Mouse (Mus musculus): ENCODE measurements around the gene Olfr1295. TPM values are rescaled to one million over a fixed set of nuclear protein-coding genes. Genes with fewer than 3 reads are reported as not detected.

The Olfr1295 gene
- polyA plus RNA-seq (2012; ENCODE audit: insufficient read depth, insufficient read length, low replicate concordance, missing spikeins) = not detected in 2 replicates

- H3K4me1 ChIP-seq (ENCODE audit: control insufficient read depth, insufficient read depth, low read length) = no peaks in the 10 kb centered on the region
- no peak within 1 kb of the TSS for H3K4me3 ChIP-seq (ENCODE audit: insufficient read depth, low read depth, low read length)
- no peak for TF ChIP-seq POLR2A (IDR thresholded peaks at IDR 0.05; ENCODE audit: insufficient read depth, low read depth, low read length)
- no peak for TF ChIP-seq CTCF (IDR thresholded peaks at IDR 0.05; ENCODE audit: insufficient read depth, low read depth, low read length)
Measured at GRCm38 (mm10) chr2:111569581-111569980, at the start of gene Olfr1295. TSS of gene Olfr1295 (minus strand) at chr2:111569681.

DNA sequence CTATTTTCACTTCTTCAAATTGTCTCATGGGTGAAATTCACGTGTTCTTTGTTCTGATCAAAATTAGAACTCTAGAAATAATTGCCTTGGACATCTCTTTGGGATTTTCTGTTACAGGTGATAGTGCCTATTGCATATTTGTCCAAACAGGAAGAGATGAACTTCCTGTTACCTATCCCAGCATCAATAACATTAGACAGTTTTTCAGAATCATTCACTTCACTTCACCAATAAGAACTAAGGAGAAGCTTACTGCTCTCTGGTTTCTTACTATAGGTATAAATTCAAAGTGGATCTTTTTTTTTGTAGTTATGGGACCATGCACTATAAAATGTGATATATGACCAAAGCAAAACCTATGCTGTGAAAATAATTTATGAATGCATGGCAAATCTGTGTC, 29.3 kb downstream of the Olfr1295 start, which contains the start of gene Olfr1294:
Gene Olfr1294, minus strand, starts transcription at position 101 of the 400 bp plus-strand sequence.
- no peak within 1 kb of the TSS for H3K27ac ChIP-seq (ENCODE audit: insufficient read depth, low read depth, low read length)
- no peak within 1 kb of the TSS for H3K4me3 ChIP-seq (ENCODE audit: insufficient read depth, low read depth, low read length)
- H3K4me1 ChIP-seq (ENCODE audit: control insufficient read depth, insufficient read depth, low read length) = no peaks in the 10 kb centered on the region
- TF ChIP-seq POLR2A (IDR thresholded peaks at IDR 0.05; ENCODE audit: insufficient read depth, low read depth, low read length) (no peak), CTCF (IDR thresholded peaks at IDR 0.05; ENCODE audit: insufficient read depth, low read depth, low read length) (no peak)
- WGBS = 51% methylated on average over 1 of the region's 1 CpGs

More at GRCm38 (mm10) chr2:111569581-111569980, at the start of gene Olfr1295:
- no peak within 1 kb of the TSS for H3K27ac ChIP-seq (ENCODE audit: insufficient read depth, low read depth, low read length)

DNA sequence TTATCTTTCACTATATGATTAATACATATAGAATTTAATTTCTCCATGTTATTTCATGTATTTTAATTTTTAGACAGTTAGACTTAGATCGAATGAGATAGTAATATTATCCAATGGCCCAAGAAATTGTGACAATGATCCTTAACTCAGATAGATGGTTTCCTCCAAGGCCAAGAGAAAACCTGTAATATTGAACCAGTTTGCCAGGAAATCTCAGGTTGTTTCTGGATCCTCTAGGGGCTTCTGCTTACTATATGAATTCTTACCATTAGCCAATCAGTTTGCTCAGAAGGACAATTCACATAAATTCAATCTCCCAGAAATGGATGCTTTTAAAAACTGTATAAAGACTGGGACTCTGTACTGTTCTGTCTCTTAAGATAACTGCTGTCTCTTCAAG, 44.6 kb downstream of the Olfr1295 start, which contains the start of gene Olfr1293-ps:
Gene Olfr1293-ps, plus strand, starts transcription at position 301 of the 400 bp plus-strand sequence.
- H3K27ac ChIP-seq (ENCODE audit: insufficient read depth, low read depth, low read length) = no peak within 1 kb of the TSS
- no peaks in the 10 kb centered on the region for H3K4me1 ChIP-seq (ENCODE audit: control insufficient read depth, insufficient read depth, low read length)
- TF ChIP-seq POLR2A (IDR thresholded peaks at IDR 0.05; ENCODE audit: insufficient read depth, low read depth, low read length) (no peak), CTCF (IDR thresholded peaks at IDR 0.05; ENCODE audit: insufficient read depth, low read depth, low read length) (no peak)
- 88% methylated on average over 1 of the region's 1 CpGs for WGBS
- H3K4me3 ChIP-seq (ENCODE audit: insufficient read depth, low read depth, low read length) = no peak within 1 kb of the TSS

DNA sequence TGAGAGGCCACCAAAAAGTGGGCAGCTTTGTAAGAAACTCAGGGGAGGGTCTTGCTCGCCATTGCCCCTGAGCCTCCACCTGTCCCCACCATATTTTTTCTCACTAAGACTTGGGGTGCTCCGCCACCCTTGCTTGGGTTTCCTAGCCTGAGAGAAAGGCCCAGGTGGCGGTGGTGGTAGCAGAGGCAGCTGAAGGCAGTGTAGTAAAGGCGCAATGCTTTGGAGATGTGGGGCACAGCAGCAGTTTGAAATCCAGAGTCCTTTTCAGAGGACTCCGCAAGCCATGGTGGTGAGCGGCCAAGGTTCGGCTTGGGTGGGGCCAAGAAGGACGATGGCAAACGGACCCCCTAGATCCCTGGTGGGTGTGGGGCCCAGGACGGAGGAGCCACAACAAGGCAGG, 52.0 kb downstream of the Olfr1295 start:
- Histone ChIP-seq H3K27ac (ENCODE audit: insufficient read depth, low read depth, low read length) (no peak overlapping the region), H3K4me1 (ENCODE audit: control insufficient read depth, insufficient read depth, low read length) (no peaks in the 10 kb centered on the region), H3K4me3 (ENCODE audit: insufficient read depth, low read depth, low read length) (no peak overlapping the region)
- TF ChIP-seq POLR2A (IDR thresholded peaks at IDR 0.05; ENCODE audit: insufficient read depth, low read depth, low read length) (no peak), CTCF (IDR thresholded peaks at IDR 0.05; ENCODE audit: insufficient read depth, low read depth, low read length) (no peak)
- WGBS = 89% methylated on average over 10 of the region's 10 CpGs

Other genes starting within 250 kb of the Olfr1295 start
- gene Olfr1281, start 243.2 kb downstream of the Olfr1295 start, polyA plus RNA-seq (2012; ENCODE audit: insufficient read depth, insufficient read length, low replicate concordance, missing spikeins) = not detected in 2 replicates
- gene Olfr1282, start 233.6 kb downstream of the Olfr1295 start, polyA plus RNA-seq (2012; ENCODE audit: insufficient read depth, insufficient read length, low replicate concordance, missing spikeins) = not detected in 2 replicates
- not detected in 2 replicates for gene Olfr1283, start 202.9 kb downstream of the Olfr1295 start, polyA plus RNA-seq (2012; ENCODE audit: insufficient read depth, insufficient read length, low replicate concordance, missing spikeins)
- gene Olfr1284, start 194.2 kb downstream of the Olfr1295 start, polyA plus RNA-seq (2012; ENCODE audit: insufficient read depth, insufficient read length, low replicate concordance, missing spikeins) = not detected in 2 replicates
- not detected in 2 replicates for gene Olfr1286, start 146.6 kb downstream of the Olfr1295 start, polyA plus RNA-seq (2012; ENCODE audit: insufficient read depth, insufficient read length, low replicate concordance, missing spikeins)
- gene Olfr1287, start 120.5 kb downstream of the Olfr1295 start, polyA plus RNA-seq (2012; ENCODE audit: insufficient read depth, insufficient read length, low replicate concordance, missing spikeins) = not detected in 2 replicates
- not detected in 2 replicates for gene Olfr1288, start 95.6 kb downstream of the Olfr1295 start, polyA plus RNA-seq (2012; ENCODE audit: insufficient read depth, insufficient read length, low replicate concordance, missing spikeins)
- gene Olfr1289, start 88.9 kb downstream of the Olfr1295 start, polyA plus RNA-seq (2012; ENCODE audit: insufficient read depth, insufficient read length, low replicate concordance, missing spikeins) = not detected in 2 replicates
- gene Olfr1290, start 75.9 kb downstream of the Olfr1295 start, polyA plus RNA-seq (2012; ENCODE audit: insufficient read depth, insufficient read length, low replicate concordance, missing spikeins) = not detected in 2 replicates
- not detected in 2 replicates for gene Olfr1291-ps1, start 72.5 kb downstream of the Olfr1295 start, polyA plus RNA-seq (2012; ENCODE audit: insufficient read depth, insufficient read length, low replicate concordance, missing spikeins)
- not detected in 2 replicates for gene Olfr1293-ps, start 44.5 kb downstream of the Olfr1295 start, polyA plus RNA-seq (2012; ENCODE audit: insufficient read depth, insufficient read length, low replicate concordance, missing spikeins)
- gene Olfr1294, start 29.4 kb downstream of the Olfr1295 start, polyA plus RNA-seq (2012; ENCODE audit: insufficient read depth, insufficient read length, low replicate concordance, missing spikeins) = not detected in 2 replicates
- gene Olfr1297, start 56.8 kb upstream of the Olfr1295 start, polyA plus RNA-seq (2012; ENCODE audit: insufficient read depth, insufficient read length, low replicate concordance, missing spikeins) = not detected in 2 replicates
- gene Olfr1298, start 79.5 kb upstream of the Olfr1295 start, polyA plus RNA-seq (2012; ENCODE audit: insufficient read depth, insufficient read length, low replicate concordance, missing spikeins) = not detected in 2 replicates
- not detected in 2 replicates for gene Olfr1299, start 91.7 kb upstream of the Olfr1295 start, polyA plus RNA-seq (2012; ENCODE audit: insufficient read depth, insufficient read length, low replicate concordance, missing spikeins)
- not detected in 2 replicates for gene Olfr1301, start 181.3 kb upstream of the Olfr1295 start, polyA plus RNA-seq (2012; ENCODE audit: insufficient read depth, insufficient read length, low replicate concordance, missing spikeins)
- gene Olfr1302, start 207.7 kb upstream of the Olfr1295 start, polyA plus RNA-seq (2012; ENCODE audit: insufficient read depth, insufficient read length, low replicate concordance, missing spikeins) = not detected in 2 replicates